Comparison of ENCODE assay signal across 20 mouse cellular contexts in the genomic region with DNA sequence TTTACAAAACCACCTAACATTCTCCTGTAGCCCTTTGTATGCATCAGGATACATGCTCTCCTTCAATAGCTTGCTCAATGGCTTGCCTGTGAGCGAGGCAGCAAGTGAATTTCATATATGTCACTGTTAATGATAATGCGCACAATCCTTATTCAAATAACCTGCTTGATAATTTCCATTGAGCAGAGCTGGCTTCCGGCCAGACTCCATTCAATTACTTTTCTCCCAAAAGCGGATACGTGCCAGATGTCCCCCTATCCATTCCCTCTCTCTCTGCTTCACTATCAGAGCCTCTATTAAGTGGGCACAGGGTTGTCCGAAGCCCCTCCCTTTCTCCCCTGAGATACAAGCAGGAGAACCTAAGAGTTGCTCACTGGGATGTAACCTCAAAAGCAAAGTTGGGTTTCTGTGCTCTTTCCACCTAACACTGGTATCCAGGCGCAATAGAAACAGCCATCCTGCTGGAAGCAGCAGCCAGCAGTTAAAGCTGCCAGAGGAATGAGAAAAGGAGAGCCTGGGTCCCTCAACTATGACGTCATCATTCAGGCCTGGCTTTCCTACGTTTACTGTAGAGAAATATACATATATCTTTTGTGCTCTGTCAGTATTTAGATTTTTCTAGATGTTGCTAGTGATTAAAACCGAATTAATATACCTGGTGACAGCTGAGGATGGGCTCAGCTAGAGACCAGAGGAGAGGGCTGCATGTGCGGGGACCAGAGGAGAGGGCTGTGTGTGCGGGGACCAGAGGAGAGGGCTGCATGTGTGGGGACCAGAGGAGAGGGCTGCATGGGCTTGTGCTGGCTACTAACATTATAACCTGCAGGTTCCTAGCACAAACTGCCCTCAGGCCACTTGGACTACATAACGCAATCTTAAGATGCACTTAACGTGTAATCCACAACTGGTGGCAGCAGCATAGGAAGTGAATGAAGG. TPM values are rescaled to one million over a fixed set of nuclear protein-coding genes. Genes with fewer than 3 reads are reported as not detected.
DNase-seq lines count a peak whose midpoint lies in the region; ATAC-seq lines count a peak whose summit lies in the region.
"Had no signal": no experiment of that assay in that cellular context is flagged by ENCODE, and none has a peak within 500 bp of the region (broad histone marks: within the 10 kb centered on the region; RNA-seq: fewer than 3 reads in every experiment).

No protein-coding gene starts in this region.

- ATAC-seq in forebrain, embryonic 13.5 days = peak; percentile 86
- peak; percentile 65 for ATAC-seq in hindbrain, embryonic 16.5 days
- ATAC-seq in neural tube, embryonic 15.5 days (ENCODE audit: low FRiP score) = no peak

- H3K27me3 ChIP-seq in forebrain, embryonic 13.5 days = no peaks in the 10 kb centered on the region
- H3K27me3 ChIP-seq in forebrain, embryonic 10.5 days (ENCODE audit: poor library complexity, severe bottlenecking) = no peaks in the 10 kb centered on the region
- H3K27me3 ChIP-seq in hindbrain, embryonic 16.5 days (replicated peaks; ENCODE audit: control insufficient read depth, insufficient read depth, low read length) = no peaks in the 10 kb centered on the region
- no peaks in the 10 kb centered on the region for H3K27me3 ChIP-seq in neural tube, embryonic 15.5 days (replicated peaks)
- H3K27me3 ChIP-seq: CH12.LX; embryonic facial prominence, embryonic 12.5 days; heart, embryonic 13.5 days; liver, embryonic 15.5 days had no signal

- no peak overlapping the region for H3K4me3 ChIP-seq in forebrain, embryonic 13.5 days
- no peak overlapping the region for H3K4me3 ChIP-seq in forebrain, embryonic 10.5 days
- H3K4me3 ChIP-seq in hindbrain, embryonic 16.5 days (ENCODE audit: low read length) = no peak overlapping the region
- H3K4me3 ChIP-seq in neural tube, embryonic 15.5 days (replicated peaks) = no peak overlapping the region
- H3K4me3 ChIP-seq: embryonic facial prominence, embryonic 12.5 days; heart, embryonic 13.5 days; liver, embryonic 15.5 days had no signal

- no peaks in the 10 kb centered on the region for H3K9me3 ChIP-seq in forebrain, embryonic 13.5 days (replicated peaks)
- H3K9me3 ChIP-seq in forebrain, embryonic 10.5 days = no peaks in the 10 kb centered on the region
- no peaks in the 10 kb centered on the region for H3K9me3 ChIP-seq in hindbrain, embryonic 16.5 days (ENCODE audit: control insufficient read depth, low read length)
- H3K9me3 ChIP-seq in neural tube, embryonic 15.5 days (replicated peaks) = no peaks in the 10 kb centered on the region
- H3K9me3 ChIP-seq: embryonic facial prominence, embryonic 12.5 days; heart, embryonic 13.5 days; liver, embryonic 15.5 days had no signal

- H3K27ac ChIP-seq in forebrain, embryonic 13.5 days = peak overlapping the region; percentile 62
- no peak overlapping the region for H3K27ac ChIP-seq in forebrain, embryonic 10.5 days
- H3K27ac ChIP-seq in hindbrain, embryonic 16.5 days (ENCODE audit: low read depth, low read length) = no peak overlapping the region
- H3K27ac ChIP-seq in neural tube, embryonic 15.5 days (replicated peaks) = peak overlapping the region; percentile 41
- H3K27ac ChIP-seq: embryonic facial prominence, embryonic 12.5 days; heart, embryonic 13.5 days; liver, embryonic 15.5 days had no signal

- H3K4me1 ChIP-seq in forebrain, embryonic 13.5 days = peaks cover 32% of the 10 kb centered on the region
- no peaks in the 10 kb centered on the region for H3K4me1 ChIP-seq in forebrain, embryonic 10.5 days
- peaks cover 7% of the 10 kb centered on the region for H3K4me1 ChIP-seq in hindbrain, embryonic 16.5 days (ENCODE audit: control insufficient read depth, insufficient read depth, low read depth, low read length)
- H3K4me1 ChIP-seq in neural tube, embryonic 15.5 days = peaks cover 24% of the 10 kb centered on the region
- H3K4me1 ChIP-seq: embryonic facial prominence, embryonic 12.5 days; liver, embryonic 15.5 days had no signal

- H3K36me3 ChIP-seq in forebrain, embryonic 13.5 days (ENCODE audit: poor library complexity, severe bottlenecking) = no peaks in the 10 kb centered on the region
- H3K36me3 ChIP-seq in forebrain, embryonic 10.5 days (replicated peaks) = peaks cover 20% of the 10 kb centered on the region
- H3K36me3 ChIP-seq in hindbrain, embryonic 16.5 days (ENCODE audit: control insufficient read depth, insufficient read depth, low read length) = no peaks in the 10 kb centered on the region
- H3K36me3 ChIP-seq in neural tube, embryonic 15.5 days = no peaks in the 10 kb centered on the region
- H3K36me3 ChIP-seq: embryonic facial prominence, embryonic 12.5 days; heart, embryonic 13.5 days; liver, embryonic 15.5 days had no signal

- no peak for DNase-seq in forebrain, embryonic 10.5 days (ENCODE audit: extremely low spot score, low spot score)
- DNase-seq in right cerebral cortex, postnatal 4 days = peak; percentile 17
- DNase-seq in right cerebral cortex, postnatal 36 days (ENCODE audit: low spot score in 2 of 2) = no peak
- DNase-seq in kidney, postnatal 25 days = no peak
- no peak for DNase-seq in embryo, embryonic 9.5 days (ENCODE audit: extremely low spot score)
- DNase-seq: adrenal gland, postnatal 10 days; cerebellum, adult 11-12 months; heart, postnatal 36 days; kidney, adult 8-10 months; kidney, postnatal 36 days; lung, postnatal 10 days; right cerebral cortex, postnatal 25 days; thymus, adult 18-20 months had no signal

- H3K4me2 ChIP-seq in forebrain, embryonic 13.5 days = peak overlapping the region; percentile 33
- H3K4me2 ChIP-seq in hindbrain, embryonic 16.5 days (ENCODE audit: low read length) = peak overlapping the region; percentile 19; the same call in 1 of the 2 replicates
- H3K4me2 ChIP-seq in neural tube, embryonic 15.5 days = no peak overlapping the region
- H3K4me2 ChIP-seq: embryonic facial prominence, embryonic 12.5 days; heart, embryonic 13.5 days; liver, embryonic 15.5 days had no signal

- 47% methylated on average over 14 of the region's 14 CpGs for WGBS in forebrain, embryonic 13.5 days
- WGBS in forebrain, embryonic 10.5 days = 94% methylated on average over 14 of the region's 14 CpGs
- WGBS in hindbrain, embryonic 16.5 days = 42% methylated on average over 14 of the region's 14 CpGs
- WGBS in neural tube, embryonic 15.5 days = 56% methylated on average over 14 of the region's 14 CpGs

- no peak overlapping the region for H3K9ac ChIP-seq in forebrain, embryonic 13.5 days
- no peak overlapping the region for H3K9ac ChIP-seq in hindbrain, embryonic 16.5 days (ENCODE audit: low read depth, low read length)
- H3K9ac ChIP-seq in neural tube, embryonic 15.5 days (replicated peaks) = no peak overlapping the region
- H3K9ac ChIP-seq: embryonic facial prominence, embryonic 12.5 days; heart, embryonic 13.5 days; liver, embryonic 15.5 days had no signal

RNA-seq across cellular contexts. Expression of gene Efcab11, which starts 30.6 kb away (rescaled TPM):
- polyA plus RNA-seq in forebrain, embryonic 13.5 days (2015; fragmentation: Nextera tagmentation; extraction: Ambion mirVana) = 15.3 and 18.3 TPM in 2 replicates
- 24.9 and 25.0 TPM in 2 replicates for polyA plus RNA-seq in forebrain, embryonic 10.5 days (2016; fragmentation: Nextera tagmentation; extraction: Ambion mirVana)
- 4.8 and 4.9 TPM in 2 replicates for polyA plus RNA-seq in hindbrain, embryonic 16.5 days (2015; fragmentation: Nextera tagmentation; extraction: Ambion mirVana)
- 2.5 and 4.1 TPM in 2 replicates for polyA plus RNA-seq in neural tube, embryonic 15.5 days (2015; fragmentation: Nextera tagmentation; extraction: Ambion mirVana)

RNA-seq across cellular contexts. Expression of gene Tdp1, which starts 30.7 kb away (rescaled TPM):
- 76.4 and 80.9 TPM in 2 replicates for polyA plus RNA-seq in forebrain, embryonic 13.5 days (2015; fragmentation: Nextera tagmentation; extraction: Ambion mirVana)
- polyA plus RNA-seq in forebrain, embryonic 10.5 days (2016; fragmentation: Nextera tagmentation; extraction: Ambion mirVana) = 90.5 and 95.6 TPM in 2 replicates
- 46.7 and 49.2 TPM in 2 replicates for polyA plus RNA-seq in hindbrain, embryonic 16.5 days (2015; fragmentation: Nextera tagmentation; extraction: Ambion mirVana)
- 43.7 and 45.0 TPM in 2 replicates for polyA plus RNA-seq in neural tube, embryonic 15.5 days (2015; fragmentation: Nextera tagmentation; extraction: Ambion mirVana)

Comparison
In these comparisons a context has a peak if more than half of its experiments do, and no peak if none do; other contexts are left out.
1. H3K27ac ChIP-seq: peak in forebrain, embryonic 13.5 days (single experiment) and neural tube, embryonic 15.5 days (single experiment); none in forebrain, embryonic 10.5 days (single experiment) and hindbrain, embryonic 16.5 days (single experiment).